Mouse (Mus musculus): ENCODE results near the gene Cmtm8.

GRCm38 (mm10) chr9:114815315-114815714, 28.6 kb downstream of the Cmtm8 start:
- TF ChIP-seq POLR2A (IDR thresholded peaks at IDR 0.05; ENCODE audit: insufficient read length, low read depth): no peak
- TF ChIP-seq REST (IDR thresholded peaks at IDR 0.05; ENCODE audit: insufficient read depth, insufficient read length): no peak
- no peak for TF ChIP-seq MAX (IDR thresholded peaks at IDR 0.05; ENCODE audit: low read depth)
- peak; percentile 36 for TF ChIP-seq USF1 (IDR thresholded peaks at IDR 0.05; ENCODE audit: low read depth)
- TF ChIP-seq MYOD1 (IDR thresholded peaks at IDR 0.05; ENCODE audit: control insufficient read depth in 1 of 3, insufficient read length in 2 of 3, low read depth in 2 of 3): no peak
- no peak for TF ChIP-seq TCF3 (IDR thresholded peaks at IDR 0.05; ENCODE audit: insufficient read length, low read depth)
- no peak for TF ChIP-seq MYOG (IDR thresholded peaks at IDR 0.05; ENCODE audit: control insufficient read depth in 1 of 3, insufficient read depth in 1 of 3, insufficient read length in 2 of 3, low read depth in 2 of 3)
- no peak for TF ChIP-seq SRF (IDR thresholded peaks at IDR 0.05; ENCODE audit: control insufficient read depth, insufficient read length, low read depth)
- no peak for TF ChIP-seq POLR2AphosphoS2 (IDR thresholded peaks at IDR 0.05; ENCODE audit: insufficient read length, low read depth)
